Mouse (Mus musculus) c-Kit-positive CD71-positive TER-119-positive erythroid progenitor cells, embryonic 14.5 days (primary cell): ENCODE results near the gene Acod1.

ENCODE experiments used
- DNase-seq: peaks from one replicate; pipeline ENCODE4 v3.0.0-alpha.2; 2013; ENCODE audit warnings: low spot score

Gene Acod1

GRCm38 (mm10) chr14:103102246-103102645, 55.5 kb downstream of the Acod1 start:
- DNase-seq, result no peak

GRCm38 (mm10) chr14:103102731-103103335, 56.1 kb downstream of the Acod1 start:
- DNase-seq, result no peak
